Mouse (Mus musculus): Measurements from ENCODE around the gene Ddx5. TPM values are rescaled to one million over a fixed set of nuclear protein-coding genes. Genes with fewer than 3 reads are reported as not detected.
"Not testable (repeated sequence)": the region's sequence is repeated elsewhere in the genome, so short reads cannot be mapped to it uniquely, and the experiment has no call there.

The Ddx5 gene
- polyA plus RNA-seq, 1 experiment from 2014 or later = 396 TPM

DNA sequence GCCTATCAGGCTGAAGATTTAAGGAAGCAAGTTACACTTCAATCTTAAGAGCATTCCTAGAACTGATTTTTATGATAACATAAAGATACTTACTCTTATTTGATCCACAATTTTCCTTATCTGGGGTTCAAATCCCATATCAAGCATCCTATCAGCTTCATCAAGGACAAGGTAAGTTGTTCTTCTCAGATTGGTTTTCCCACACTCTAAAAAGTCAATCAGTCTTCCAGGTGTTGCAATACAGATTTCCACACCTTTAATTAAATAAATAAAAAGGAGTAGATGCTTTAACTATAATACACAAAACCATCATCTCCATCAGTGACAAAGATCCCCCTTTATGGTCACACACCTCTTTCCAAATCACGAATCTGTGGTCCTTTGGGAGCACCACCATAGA, 3.9 kb downstream of the Ddx5 start:
- H3K27me3 ChIP-seq (ENCODE audit: control insufficient read depth, insufficient read depth, low read length) = no peaks in the 10 kb centered on the region
- H3K4me3 ChIP-seq (ENCODE audit: low read depth, low read length) = no peak overlapping the region
- H3K36me3 ChIP-seq (ENCODE audit: control insufficient read depth, insufficient read depth, low read length) = peaks cover 58% of the 10 kb centered on the region
- ATAC-seq (ENCODE audit: insufficient number of reproducible peaks, insufficient read depth, low FRiP score, low read depth) = no peak
- no peaks in the 10 kb centered on the region for H3K9me3 ChIP-seq (ENCODE audit: control insufficient read depth, low read depth, low read length)
- WGBS = 72% methylated on average over 1 of the region's 1 CpGs
- H3K27ac ChIP-seq (ENCODE audit: low read length) = no peak overlapping the region
- peaks cover 7% of the 10 kb centered on the region; the same call in 1 of the 2 replicates for H3K4me1 ChIP-seq (ENCODE audit: control insufficient read depth, insufficient read depth, low read length)
- H3K9ac ChIP-seq (replicated peaks; ENCODE audit: low read depth, low read length) = no peak overlapping the region
- no peak overlapping the region for H3K4me2 ChIP-seq (replicated peaks; ENCODE audit: low read depth, low read length)

DNA sequence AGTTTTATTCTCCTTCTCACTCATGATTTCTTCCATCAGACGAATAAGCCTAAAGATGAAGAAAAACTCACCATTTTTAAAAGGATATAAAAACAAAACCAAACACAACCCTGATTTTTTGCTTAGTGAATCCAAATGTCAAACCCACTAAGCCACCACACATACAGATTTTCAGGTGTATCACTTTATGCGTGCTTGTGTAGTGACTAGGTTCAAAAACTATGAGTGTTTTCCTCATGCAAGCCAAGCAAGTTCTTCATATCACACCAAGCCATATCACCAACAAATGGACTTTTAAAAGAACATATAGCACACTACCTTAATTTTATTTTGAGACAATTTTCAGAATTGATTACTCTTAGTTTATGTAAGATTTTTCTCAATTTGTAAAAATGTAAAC, 4.5 kb downstream of the Ddx5 start:
- ATAC-seq (ENCODE audit: insufficient number of reproducible peaks, insufficient read depth, low FRiP score, low read depth) = no peak
- H3K4me1 ChIP-seq (ENCODE audit: control insufficient read depth, insufficient read depth, low read length) = peaks cover 7% of the 10 kb centered on the region; the same call in 1 of the 2 replicates

DNA sequence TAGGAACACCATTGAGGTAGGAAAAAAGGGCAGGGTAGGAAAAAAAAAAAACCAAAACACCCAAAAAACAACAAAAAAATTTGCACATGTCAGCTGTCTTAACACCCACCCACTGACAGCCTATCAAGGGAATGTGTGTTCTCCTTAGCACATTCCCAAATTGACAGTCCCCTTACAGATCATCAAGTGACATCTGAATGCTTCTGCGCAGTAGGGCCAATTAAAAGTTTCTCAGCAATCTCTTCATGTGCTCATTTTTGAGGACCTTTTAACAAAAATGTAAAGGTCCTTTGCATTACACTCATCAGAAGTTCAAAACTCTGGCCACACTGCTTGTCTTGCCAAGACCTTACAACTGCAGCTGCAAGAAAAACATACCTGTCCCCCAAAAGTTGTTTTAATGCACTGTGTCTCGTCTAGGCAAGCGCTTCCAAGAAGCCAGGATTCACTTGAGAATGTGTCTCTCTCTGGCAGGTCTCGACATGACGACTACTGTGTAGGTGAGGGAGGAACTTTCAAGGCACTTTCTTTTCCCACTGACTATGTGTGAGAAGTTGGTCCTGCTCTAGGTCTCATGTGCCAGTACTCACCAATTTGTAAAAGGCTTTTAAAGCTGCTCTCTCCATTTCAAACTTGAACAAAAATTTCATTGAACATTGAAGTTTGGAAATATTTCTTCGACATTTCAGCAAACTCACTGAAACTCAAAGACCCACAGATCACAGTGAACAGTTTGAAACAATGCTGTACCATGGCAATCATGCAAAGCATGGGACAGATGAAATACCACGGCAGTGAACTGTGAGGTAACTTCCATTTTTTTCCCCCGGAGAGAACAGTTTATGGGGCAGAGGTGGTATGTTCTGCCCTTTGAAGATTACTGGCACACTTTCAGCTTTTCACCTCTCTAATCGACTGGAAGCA, 5.9 kb downstream of the Ddx5 start:
- no peaks in the 10 kb centered on the region for H3K27me3 ChIP-seq (ENCODE audit: control insufficient read depth, insufficient read depth, low read length)
- H3K9ac ChIP-seq (replicated peaks; ENCODE audit: low read depth, low read length) = no peak overlapping the region
- no peak overlapping the region for H3K4me2 ChIP-seq (replicated peaks; ENCODE audit: low read depth, low read length)
- H3K4me1 ChIP-seq (ENCODE audit: control insufficient read depth, insufficient read depth, low read length) = peaks cover 7% of the 10 kb centered on the region; the same call in 1 of the 2 replicates
- H3K27ac ChIP-seq (ENCODE audit: low read length) = no peak overlapping the region
- H3K9me3 ChIP-seq (ENCODE audit: control insufficient read depth, low read depth, low read length) = no peaks in the 10 kb centered on the region
- no peak overlapping the region for H3K4me3 ChIP-seq (ENCODE audit: low read depth, low read length)
- H3K36me3 ChIP-seq (ENCODE audit: control insufficient read depth, insufficient read depth, low read length) = peaks cover 60% of the 10 kb centered on the region
- no peak for ATAC-seq (ENCODE audit: insufficient number of reproducible peaks, insufficient read depth, low FRiP score, low read depth)
- WGBS = 76% methylated on average over 9 of the region's 9 CpGs

More for the DNA sequence above, 4.5 kb downstream of the Ddx5 start:
- no peak overlapping the region for H3K27ac ChIP-seq (ENCODE audit: low read length)
- peaks cover 60% of the 10 kb centered on the region for H3K36me3 ChIP-seq (ENCODE audit: control insufficient read depth, insufficient read depth, low read length)
- H3K4me3 ChIP-seq (ENCODE audit: low read depth, low read length) = no peak overlapping the region
- H3K9ac ChIP-seq (replicated peaks; ENCODE audit: low read depth, low read length) = no peak overlapping the region
- no peaks in the 10 kb centered on the region for H3K27me3 ChIP-seq (ENCODE audit: control insufficient read depth, insufficient read depth, low read length)
- no peak overlapping the region for H3K4me2 ChIP-seq (replicated peaks; ENCODE audit: low read depth, low read length)
- H3K9me3 ChIP-seq (ENCODE audit: control insufficient read depth, low read depth, low read length) = no peaks in the 10 kb centered on the region
- WGBS = 85% methylated on average over 2 of the region's 2 CpGs

DNA sequence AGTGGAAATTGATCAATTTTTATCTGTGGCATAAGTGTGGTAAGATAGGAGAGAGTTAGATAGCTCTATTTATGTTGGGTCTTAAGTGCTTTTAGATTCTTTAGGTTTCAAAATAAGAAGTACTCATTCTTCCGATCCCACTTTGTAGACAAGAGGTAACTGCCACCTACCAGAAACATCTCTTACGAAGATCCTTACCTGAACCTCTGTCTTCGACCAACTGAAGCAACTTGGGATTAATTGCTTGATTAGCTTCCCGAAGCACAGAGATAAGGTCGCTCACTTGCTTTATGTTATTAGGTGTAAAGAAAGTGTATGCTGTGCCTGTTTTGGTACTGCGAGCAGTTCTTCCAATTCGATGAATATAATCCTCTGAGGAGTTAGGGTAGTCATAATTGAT, 6.7 kb downstream of the Ddx5 start:
- not testable (repeated sequence) for H3K9me3 ChIP-seq (ENCODE audit: control insufficient read depth, low read depth, low read length); H3K4me2 ChIP-seq (replicated peaks; ENCODE audit: low read depth, low read length); H3K4me1 ChIP-seq (ENCODE audit: control insufficient read depth, insufficient read depth, low read length); H3K27me3 ChIP-seq (ENCODE audit: control insufficient read depth, insufficient read depth, low read length); H3K9ac ChIP-seq (replicated peaks; ENCODE audit: low read depth, low read length); H3K27ac ChIP-seq (ENCODE audit: low read length); ATAC-seq (ENCODE audit: insufficient number of reproducible peaks, insufficient read depth, low FRiP score, low read depth); H3K4me3 ChIP-seq (ENCODE audit: low read depth, low read length)
- 87% methylated on average over 7 of the region's 7 CpGs for WGBS
- H3K36me3 ChIP-seq (ENCODE audit: control insufficient read depth, insufficient read depth, low read length) = peaks cover 60% of the 10 kb centered on the region

DNA sequence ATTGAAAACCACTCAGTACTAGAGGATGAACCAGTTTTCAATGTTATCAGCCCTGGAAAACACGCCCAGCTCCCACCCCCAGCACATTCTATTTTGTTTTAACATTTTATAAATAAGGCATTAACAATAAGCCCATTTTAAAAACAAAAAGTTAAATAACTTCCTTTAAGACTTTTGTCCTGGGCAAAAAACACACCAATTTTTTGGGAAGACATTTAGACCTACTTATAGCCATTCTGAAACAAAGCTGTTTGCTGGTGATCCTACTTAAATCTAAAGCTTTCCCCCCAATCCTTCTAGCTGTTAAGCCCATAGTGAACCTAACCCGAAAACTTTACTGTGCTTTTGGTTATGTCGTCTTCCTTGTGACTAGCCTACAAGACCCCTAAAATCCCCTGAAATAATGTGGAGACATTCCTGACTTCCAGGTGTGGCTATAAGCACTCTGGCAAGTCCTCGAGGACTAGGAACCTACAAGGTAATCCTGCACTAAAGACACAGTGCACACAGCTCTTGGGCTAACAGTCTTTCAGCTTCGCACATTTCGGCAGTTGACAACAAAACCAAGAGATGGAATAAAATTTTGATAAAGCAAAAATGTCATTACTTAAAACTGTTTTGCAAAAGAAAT, 8.3 kb downstream of the Ddx5 start:
- Histone ChIP-seq H3K9me3 (ENCODE audit: control insufficient read depth, low read depth, low read length) (no peaks in the 10 kb centered on the region), H3K4me1 (ENCODE audit: control insufficient read depth, insufficient read depth, low read length) (peaks cover 6% of the 10 kb centered on the region; the same call in 1 of the 2 replicates), H3K4me3 (ENCODE audit: low read depth, low read length) (no peak overlapping the region), H3K9ac (replicated peaks; ENCODE audit: low read depth, low read length) (no peak overlapping the region), H3K4me2 (replicated peaks; ENCODE audit: low read depth, low read length) (no peak overlapping the region), H3K27me3 (ENCODE audit: control insufficient read depth, insufficient read depth, low read length) (no peaks in the 10 kb centered on the region), H3K36me3 (ENCODE audit: control insufficient read depth, insufficient read depth, low read length) (peaks cover 57% of the 10 kb centered on the region), H3K27ac (ENCODE audit: low read length) (no peak overlapping the region)
- no peak for ATAC-seq (ENCODE audit: insufficient number of reproducible peaks, insufficient read depth, low FRiP score, low read depth)
- 72% methylated on average over 6 of the region's 6 CpGs for WGBS

DNA sequence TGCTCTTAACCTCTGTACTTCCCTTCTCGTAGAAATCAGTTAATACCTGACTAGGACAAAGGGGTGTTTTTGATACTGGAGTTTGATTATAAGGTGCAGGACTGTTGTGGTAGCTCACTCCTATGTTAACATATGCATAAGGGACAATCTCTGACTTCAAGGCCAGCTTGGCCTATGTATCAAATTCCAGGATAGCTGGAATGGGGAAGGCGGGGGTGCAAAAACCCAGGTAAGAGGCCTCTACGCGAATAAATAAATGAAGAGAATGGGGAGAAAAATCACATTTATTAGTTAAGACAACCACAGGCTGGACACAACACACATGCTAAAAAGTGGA, 8.9 kb downstream of the Ddx5 start:
- WGBS = 64% methylated on average over 4 of the region's 4 CpGs
- Histone ChIP-seq H3K27ac (ENCODE audit: low read length) (peak overlapping the region; percentile 68; the same call in 1 of the 2 replicates), H3K36me3 (ENCODE audit: control insufficient read depth, insufficient read depth, low read length) (peaks cover 55% of the 10 kb centered on the region), H3K9me3 (ENCODE audit: control insufficient read depth, low read depth, low read length) (no peaks in the 10 kb centered on the region), H3K4me2 (replicated peaks; ENCODE audit: low read depth, low read length) (no peak overlapping the region), H3K27me3 (ENCODE audit: control insufficient read depth, insufficient read depth, low read length) (no peaks in the 10 kb centered on the region), H3K4me3 (ENCODE audit: low read depth, low read length) (no peak overlapping the region), H3K4me1 (ENCODE audit: control insufficient read depth, insufficient read depth, low read length) (no peaks in the 10 kb centered on the region; the same call in 1 of the 2 replicates), H3K9ac (replicated peaks; ENCODE audit: low read depth, low read length) (no peak overlapping the region)
- ATAC-seq (ENCODE audit: insufficient number of reproducible peaks, insufficient read depth, low FRiP score, low read depth) = no peak

DNA sequence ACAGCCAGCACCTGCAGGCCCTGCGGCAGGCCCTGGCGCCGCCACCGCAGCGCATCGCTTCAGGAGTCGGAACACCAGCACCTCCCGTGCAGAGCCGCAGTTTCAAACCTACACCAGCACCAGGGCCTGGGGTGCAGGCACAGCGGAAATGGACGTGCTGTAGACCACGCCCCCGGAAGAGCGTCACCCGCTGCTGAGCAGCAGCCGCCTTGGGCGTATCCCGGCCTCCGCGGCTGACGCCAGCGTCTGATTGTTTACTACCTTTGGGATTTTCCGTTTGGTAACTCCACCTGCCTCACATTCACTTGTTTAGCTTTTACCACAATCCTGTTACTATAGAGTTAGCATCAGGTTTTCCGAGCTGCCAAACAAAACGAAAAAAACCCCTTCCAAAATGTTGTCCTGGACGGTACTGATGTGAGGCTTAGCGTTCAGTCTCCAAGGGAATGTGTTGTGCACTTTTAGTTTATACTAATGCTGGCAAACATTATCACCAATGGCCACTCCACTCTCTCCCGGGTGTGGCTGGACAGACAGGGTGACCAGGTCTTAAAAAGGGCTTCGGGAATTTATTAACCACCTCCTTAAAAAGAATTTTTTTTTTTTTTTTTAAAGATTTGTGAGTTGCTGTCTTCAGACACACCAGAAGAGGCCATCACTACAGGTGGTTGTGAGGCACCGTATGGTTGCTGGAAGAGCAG, 9.4 kb downstream of the Ddx5 start, which contains the start of gene Polg2:
Gene Polg2, minus strand, starts transcription at position 150 of the 701 bp plus-strand sequence.
- under 1% methylated on average over 30 of the region's 30 CpGs for WGBS
- Histone ChIP-seq H3K27ac (ENCODE audit: low read length) (peak within 1 kb of the TSS; percentile 97), H3K4me3 (ENCODE audit: low read depth, low read length) (peak within 1 kb of the TSS; percentile 72), H3K27me3 (ENCODE audit: control insufficient read depth, insufficient read depth, low read length) (no peaks in the 10 kb centered on the region), H3K9ac (replicated peaks; ENCODE audit: low read depth, low read length) (peak within 1 kb of the TSS; percentile 88), H3K36me3 (ENCODE audit: control insufficient read depth, insufficient read depth, low read length) (peaks cover 55% of the 10 kb centered on the region), H3K4me2 (replicated peaks; ENCODE audit: low read depth, low read length) (peak within 1 kb of the TSS; percentile 64), H3K9me3 (ENCODE audit: control insufficient read depth, low read depth, low read length) (no peaks in the 10 kb centered on the region), H3K4me1 (ENCODE audit: control insufficient read depth, insufficient read depth, low read length) (no peaks in the 10 kb centered on the region)
- peak; percentile 99 for ATAC-seq (ENCODE audit: insufficient number of reproducible peaks, insufficient read depth, low FRiP score, low read depth)
